Mouse (Mus musculus) gastrocnemius, adult 8-10 months (tissue): ENCODE measurements at regions not wholly inside any gene's neighbourhood (a gene's known extent, or its start where the extent isn't known, plus 50 kb on each side); places are given as distances from the start of the nearest gene placed in this dataset.

Experiments used
- DNase-seq, 2 experiments: peaks; one replicate each; pipeline ENCODE4 v3.0.0; 2022; ENCODE audit warnings: low spot score in 2 of 2

- DNase-seq: no peak
These were observed 189.8 kb upstream of the Rora start for GRCm38 (mm10) chr9:68463637-68464304.

DNA sequence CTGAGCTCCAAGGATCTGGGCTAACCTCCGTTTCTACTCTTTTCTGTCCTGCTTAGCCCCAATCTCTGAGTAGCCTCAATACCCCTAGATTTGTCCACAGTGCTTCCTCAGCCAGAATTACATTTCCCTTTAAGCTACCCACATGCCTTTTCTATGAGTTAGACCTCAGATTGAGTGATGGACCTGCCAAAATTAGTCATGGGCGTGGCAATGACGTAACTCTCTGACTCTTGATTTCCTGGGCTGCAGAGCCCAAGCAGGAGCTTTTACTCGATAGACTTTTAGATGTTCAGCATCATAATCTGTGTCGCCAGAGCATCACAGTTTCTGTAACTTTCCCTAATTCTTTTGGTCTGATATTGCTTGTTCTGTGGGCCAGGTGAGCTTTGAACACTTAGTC, 186.9 kb upstream of the Rora start:
- DNase-seq: no peak

GRCm38 (mm10) chr9:68476391-68476790, 177.2 kb upstream of the Rora start:
- no peak for DNase-seq

- DNase-seq: no peak
These were observed 176.1 kb upstream of the Rora start for GRCm38 (mm10) chr9:68477466-68477865.

DNA sequence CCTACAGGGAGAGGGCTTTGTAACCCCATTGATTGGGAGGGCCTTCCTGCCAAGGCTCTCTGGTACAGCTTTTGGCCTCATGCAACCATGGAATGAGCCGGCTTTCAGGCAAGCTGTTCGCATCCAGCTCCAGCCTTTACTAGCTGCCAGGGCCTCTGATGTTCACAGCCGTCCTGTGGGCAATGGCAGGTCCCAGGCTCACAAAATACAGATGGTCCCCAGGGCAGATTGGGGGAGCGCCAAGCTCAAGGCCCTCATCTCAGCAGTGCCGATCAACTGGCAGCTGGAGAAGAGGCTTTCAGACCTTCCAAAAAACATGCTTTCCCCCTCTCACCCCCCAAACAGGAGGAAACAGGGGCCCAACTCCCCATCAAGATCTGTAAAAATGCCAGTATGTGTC, 166.9 kb upstream of the Rora start:
- no peak for DNase-seq

DNA sequence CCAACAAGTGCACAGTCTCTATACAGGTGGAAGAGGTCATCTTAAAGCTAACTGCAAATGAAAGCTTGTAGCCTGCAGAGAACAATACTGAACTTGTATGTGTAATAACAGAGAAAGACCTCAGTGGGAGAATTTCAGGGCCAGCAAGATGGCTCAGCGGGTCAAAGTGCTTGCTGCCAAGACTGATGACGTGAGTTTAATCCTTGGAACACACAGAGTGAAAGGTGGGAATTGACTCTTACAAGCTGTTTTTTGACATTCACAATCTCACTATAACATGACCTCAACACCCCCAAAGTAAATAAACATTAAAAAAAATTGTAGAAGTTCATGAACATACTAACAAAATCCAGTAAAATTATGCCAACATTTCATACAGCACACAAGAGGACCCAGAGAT, 162.4 kb upstream of the Rora start:
- no peak for DNase-seq

- no peak for DNase-seq
These were observed 132.4 kb upstream of the Rora start for GRCm38 (mm10) chr9:68521218-68521617.

DNA sequence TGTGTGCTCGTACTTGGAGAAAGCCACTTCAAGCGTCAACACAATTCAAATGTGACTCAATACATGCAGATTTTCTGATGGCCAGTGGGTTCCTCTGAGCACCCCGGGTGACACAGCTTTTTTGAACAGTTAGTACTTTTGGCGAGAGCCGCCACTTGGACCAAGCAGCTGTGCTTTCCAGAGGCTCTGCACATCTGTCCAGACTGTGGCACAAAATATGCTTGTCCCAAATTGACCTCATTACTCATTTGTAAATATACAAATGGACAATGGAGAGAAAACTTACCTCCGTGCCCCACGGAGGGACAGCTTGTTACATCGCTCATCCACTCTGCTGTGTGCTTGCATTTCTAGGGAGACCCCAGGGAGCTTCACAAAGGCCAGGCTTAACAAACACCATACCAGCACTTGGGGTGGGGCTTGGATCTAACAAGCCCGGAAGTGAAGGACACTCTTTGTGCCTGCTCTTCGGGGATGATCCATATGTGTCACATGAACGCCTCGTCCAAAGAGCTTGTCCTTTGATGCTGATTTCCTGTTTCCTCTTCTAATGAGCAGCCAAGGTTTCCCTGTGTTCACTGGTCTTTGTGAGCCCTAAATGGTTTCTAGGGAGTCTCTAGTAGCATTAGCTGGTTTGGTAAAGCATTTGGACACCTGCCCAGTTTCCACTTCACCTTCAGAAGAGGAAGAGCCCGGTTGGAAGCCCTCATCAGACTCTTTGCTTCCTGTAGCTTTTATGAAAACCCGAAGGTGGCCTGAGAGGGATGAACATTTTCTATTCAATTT, 91.6 kb upstream of the Rora start:
- peak; percentile 13 to 29 for DNase-seq

DNA sequence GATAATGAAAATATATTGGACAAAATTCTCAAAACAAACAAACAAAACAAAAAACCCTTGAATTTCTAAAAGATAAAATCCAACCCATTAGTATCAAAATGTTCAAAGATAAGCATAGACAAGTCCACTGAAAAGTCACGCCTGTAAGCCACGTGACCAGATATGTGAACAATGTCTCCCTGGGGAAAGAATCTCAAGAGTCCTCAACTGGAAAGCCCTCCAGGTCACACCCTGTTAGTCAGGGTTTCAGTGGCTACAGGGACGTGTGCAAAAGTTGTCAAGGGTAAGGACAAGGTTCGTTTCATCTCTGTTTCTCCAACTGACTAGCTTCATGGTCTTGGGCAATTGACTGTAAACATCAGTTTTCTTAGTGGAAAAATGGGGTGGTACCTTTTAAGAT, 90.4 kb upstream of the Rora start:
- DNase-seq: no peak

GRCm38 (mm10) chr9:68585751-68586150, 67.8 kb upstream of the Rora start:
- DNase-seq: no peak

GRCm38 (mm10) chr9:68591023-68591422, 62.6 kb upstream of the Rora start:
- DNase-seq: no peak

DNA sequence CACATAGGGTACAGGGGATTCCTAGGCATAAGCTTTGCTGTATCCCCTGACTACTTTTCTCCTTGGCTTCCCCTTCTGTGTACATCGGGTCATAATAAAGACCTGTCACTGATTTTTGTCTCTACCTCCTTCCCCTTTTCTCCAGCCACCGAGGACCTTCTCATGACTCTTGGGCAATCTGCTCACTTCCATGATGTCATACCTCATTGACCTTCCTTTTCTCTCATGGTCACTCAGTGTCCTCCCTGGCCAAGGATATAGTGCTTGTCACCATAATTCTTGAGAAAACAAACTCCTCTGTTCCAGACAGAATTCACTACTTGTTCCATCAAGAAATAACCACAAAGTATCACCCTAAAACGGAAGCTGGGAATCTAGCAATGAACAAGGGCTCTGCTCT, 60.6 kb upstream of the Rora start:
- DNase-seq: no peak

DNA sequence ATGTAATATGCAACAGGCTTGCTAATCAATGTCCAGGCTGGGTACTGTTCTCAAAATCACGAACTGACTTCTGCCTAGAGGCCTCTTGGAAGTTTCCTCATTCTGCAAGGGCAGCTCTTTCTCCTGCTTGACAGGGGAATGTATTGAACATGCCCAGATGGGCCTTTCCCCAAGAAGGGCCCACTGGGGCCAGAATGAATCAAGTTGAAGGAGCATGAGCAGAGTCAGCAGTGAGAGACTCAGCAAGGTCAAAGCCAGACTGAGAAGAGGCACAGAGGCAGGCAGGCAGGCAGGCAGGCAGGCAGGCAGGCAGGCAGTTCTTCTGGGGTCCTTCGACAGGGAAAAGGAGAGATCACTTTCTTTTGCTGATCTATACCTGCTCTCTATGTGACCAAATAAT, 59.0 kb upstream of the Rora start:
- DNase-seq: no peak
